Mouse (Mus musculus): ENCODE results near the gene Plcb4.
A peak's percentile ranks its signal among the peaks of the same experiment; 100 is the strongest.

Plcb4 gene

DNA sequence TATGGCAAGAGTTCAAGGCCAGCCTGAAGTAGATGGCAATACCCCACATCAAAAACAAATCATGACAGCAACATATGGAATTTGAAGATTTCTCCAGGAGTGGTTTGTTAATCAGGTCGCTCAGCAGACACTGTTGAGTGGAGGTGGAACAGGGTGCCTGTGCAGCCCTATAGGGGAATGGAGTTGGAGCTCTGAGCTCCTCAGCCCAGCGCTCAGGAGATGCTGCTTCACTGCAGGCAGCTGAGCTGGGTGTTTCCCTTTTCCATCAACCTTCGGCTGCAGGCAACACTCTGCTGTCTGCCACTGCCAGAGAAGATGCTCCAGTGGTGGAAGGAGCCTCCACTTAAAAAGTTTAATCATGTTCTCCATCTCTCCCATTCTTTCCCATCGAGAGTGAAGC, 149.5 kb downstream of the Plcb4 start:
- DNase-seq (ENCODE audit: low read depth, low spot score): no peak

GRCm38 (mm10) chr2:135810841-135811240, 152.0 kb downstream of the Plcb4 start:
- peak; percentile 33 for DNase-seq (ENCODE audit: low read depth, low spot score)

DNA sequence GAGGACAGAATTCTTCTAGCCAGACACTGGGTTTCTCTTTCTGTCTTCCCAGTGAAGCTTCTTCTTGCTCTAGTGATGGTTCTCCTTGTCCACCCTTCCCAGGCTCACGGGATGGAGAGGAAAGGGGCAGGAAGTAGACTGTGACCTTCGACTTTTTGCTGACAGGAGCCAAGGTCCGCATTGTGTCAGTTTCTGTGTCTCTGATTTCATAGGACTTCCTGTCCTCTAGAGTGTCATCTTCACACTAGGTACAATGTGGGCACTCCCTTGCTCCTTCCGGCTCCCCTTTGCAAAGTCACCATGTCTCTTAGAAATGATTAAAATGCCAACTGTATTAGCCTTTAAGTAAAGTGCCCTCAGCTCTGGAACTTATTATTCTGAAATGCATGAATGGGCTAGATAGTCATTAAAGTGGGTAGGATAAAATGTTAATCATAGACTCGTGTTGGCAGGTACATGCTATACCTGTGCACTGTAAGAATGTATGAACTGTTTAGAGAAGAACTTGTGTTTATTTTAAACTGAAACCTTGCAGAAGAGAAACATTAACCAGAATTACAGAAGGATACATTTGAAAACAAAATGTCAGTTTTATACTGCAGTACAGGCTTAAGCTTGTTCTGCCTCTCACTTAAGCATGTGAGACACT, 152.8 kb downstream of the Plcb4 start:
- no peak for DNase-seq (ENCODE audit: low read depth, low spot score)

GRCm38 (mm10) chr2:135812701-135813246, 154.0 kb downstream of the Plcb4 start:
- DNase-seq (ENCODE audit: low read depth, low spot score): no peak

- no peak for DNase-seq (ENCODE audit: low read depth, low spot score)
Measured at GRCm38 (mm10) chr2:135820691-135821090, 161.9 kb downstream of the Plcb4 start.

DNA sequence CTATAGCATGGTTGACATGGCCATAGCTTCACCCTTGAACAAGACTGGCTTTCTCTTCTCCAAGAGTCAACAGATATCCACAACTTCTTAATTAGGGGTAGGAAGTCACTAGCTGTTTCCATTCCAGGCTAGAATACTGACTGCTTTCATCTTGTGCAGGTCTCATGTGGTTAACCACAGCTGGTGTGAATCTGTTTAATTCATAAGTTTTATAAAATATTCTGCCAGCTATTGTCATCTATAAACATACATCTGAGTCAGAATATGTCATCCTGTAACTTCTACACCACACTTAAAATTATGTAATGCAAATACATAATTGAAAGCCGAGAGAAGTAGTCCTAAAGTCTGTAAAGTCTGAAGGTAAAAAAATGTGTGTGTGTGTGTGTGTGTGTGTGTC, 164.9 kb downstream of the Plcb4 start:
- DNase-seq (ENCODE audit: low read depth, low spot score): no peak

- no peak for DNase-seq (ENCODE audit: low read depth, low spot score)
Measured at GRCm38 (mm10) chr2:135824757-135825156, 165.9 kb downstream of the Plcb4 start.

DNA sequence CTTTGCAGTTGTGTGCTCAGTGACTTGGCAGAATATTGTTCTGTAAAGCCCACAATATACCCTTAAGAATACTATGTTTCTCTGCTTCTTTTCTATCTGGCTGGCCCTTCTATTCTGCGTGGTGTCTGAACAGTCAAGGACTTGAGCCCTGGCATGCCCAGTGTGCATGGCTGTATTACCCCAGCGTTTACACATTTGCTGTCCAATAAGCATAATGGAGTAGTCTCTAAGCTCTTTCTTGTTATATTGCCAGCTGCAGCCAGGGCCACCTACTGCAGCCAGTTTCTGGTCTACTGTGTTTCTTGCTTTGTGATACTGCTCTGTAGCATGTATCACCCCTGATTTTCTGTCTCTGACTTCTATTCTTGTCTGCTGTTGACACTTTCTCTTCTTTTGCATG, 166.8 kb downstream of the Plcb4 start:
- DNase-seq (ENCODE audit: low read depth, low spot score): no peak

GRCm38 (mm10) chr2:135826616-135827360, 168.0 kb downstream of the Plcb4 start:
- DNase-seq (ENCODE audit: low read depth, low spot score): no peak

DNA sequence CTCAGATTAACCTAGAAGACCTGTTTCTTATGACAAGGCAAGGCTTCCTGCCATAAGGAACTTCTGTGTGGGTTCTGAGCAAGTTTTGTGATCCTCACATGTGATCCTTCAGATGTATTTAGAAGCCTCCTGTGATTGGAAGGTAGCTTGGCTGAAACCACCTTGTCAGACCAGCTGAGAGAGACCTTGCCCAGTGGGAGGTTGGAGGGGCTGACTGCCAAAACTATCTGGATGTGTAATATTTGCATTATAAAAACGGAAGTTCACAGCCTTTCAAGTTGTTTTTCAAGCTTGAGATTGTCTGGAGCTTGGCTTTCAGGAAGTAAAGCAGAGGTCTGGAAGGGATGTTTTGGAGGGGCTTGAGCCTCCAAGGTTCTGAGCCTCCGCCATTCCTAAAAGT, 169.6 kb downstream of the Plcb4 start:
- DNase-seq (ENCODE audit: low read depth, low spot score): no peak

- DNase-seq (ENCODE audit: low read depth, low spot score): no peak
Measured at GRCm38 (mm10) chr2:135833743-135834142, 174.9 kb downstream of the Plcb4 start.

DNA sequence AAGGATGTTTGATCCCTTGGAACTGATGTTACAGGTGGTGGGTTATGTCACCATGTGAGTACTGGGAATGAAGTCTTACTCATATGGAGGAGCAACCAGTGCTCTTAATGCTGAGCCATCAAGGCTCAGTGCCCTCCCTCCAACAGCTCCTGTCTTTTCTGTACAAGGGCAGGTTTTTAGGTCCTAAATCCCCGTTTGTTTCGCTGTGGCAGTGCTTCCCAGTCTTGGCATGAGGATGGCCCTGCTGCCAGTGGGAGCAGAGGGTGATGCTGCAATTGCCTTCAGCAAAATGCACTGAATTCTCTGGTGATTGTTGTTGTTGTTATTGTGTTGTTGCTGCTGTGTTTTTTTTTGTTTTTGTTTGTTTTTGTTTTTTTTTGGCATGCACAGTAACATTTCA, 175.6 kb downstream of the Plcb4 start:
- DNase-seq (ENCODE audit: low read depth, low spot score): no peak

DNA sequence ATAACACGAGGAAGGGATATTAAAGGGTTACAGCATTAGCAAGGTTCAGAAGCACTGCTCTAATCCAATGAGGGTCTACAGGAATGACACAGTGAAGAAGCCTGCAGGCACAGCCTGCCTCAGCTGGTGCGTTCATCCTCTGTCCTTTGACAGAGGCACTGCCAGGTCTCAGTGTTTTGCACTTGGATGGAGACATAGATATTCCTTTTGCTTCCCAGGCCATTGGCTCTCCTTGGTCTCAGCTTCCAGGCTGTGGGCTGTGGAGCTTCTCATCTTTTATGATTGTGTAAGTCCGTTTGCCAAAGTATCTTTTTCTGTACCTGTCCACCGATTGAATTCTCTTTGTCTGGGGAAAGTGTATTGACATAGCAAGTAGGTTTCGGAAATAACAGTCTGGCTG, 177.1 kb downstream of the Plcb4 start:
- no peak for DNase-seq (ENCODE audit: low read depth, low spot score)

GRCm38 (mm10) chr2:135836426-135836825, 177.6 kb downstream of the Plcb4 start:
- DNase-seq (ENCODE audit: low read depth, low spot score): no peak

- no peak for DNase-seq (ENCODE audit: low read depth, low spot score)
Measured at GRCm38 (mm10) chr2:135837730-135838129, 178.9 kb downstream of the Plcb4 start.

GRCm38 (mm10) chr2:135838135-135838534, 179.3 kb downstream of the Plcb4 start:
- no peak for DNase-seq (ENCODE audit: low read depth, low spot score)

GRCm38 (mm10) chr2:135838651-135839286, 180.0 kb downstream of the Plcb4 start:
- DNase-seq (ENCODE audit: low read depth, low spot score): no peak

- DNase-seq (ENCODE audit: low read depth, low spot score): no peak
Measured at GRCm38 (mm10) chr2:135843721-135844120, 184.9 kb downstream of the Plcb4 start.

GRCm38 (mm10) chr2:135846903-135847302, 188.1 kb downstream of the Plcb4 start:
- DNase-seq (ENCODE audit: low read depth, low spot score): no peak

DNA sequence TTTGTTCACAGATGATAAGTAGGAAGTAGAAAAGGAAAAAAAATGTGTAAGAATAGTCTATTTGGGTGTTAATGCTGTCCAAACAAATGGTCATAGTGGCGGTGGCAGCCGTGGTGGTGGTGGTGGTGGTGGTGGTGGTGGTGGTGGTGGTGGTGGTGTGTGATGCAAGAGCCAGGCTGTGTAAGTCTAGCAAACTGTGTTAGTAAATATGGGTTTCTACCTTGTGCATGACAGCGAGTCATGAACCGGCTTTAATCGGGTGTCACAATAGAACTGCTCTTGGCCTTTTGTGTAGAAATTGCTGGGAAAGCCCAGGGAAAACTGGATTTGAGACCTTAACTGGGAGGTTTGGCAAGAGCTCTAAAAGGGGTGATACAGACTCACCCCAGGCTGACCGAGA, 188.9 kb downstream of the Plcb4 start:
- DNase-seq (ENCODE audit: low read depth, low spot score): no peak

DNA sequence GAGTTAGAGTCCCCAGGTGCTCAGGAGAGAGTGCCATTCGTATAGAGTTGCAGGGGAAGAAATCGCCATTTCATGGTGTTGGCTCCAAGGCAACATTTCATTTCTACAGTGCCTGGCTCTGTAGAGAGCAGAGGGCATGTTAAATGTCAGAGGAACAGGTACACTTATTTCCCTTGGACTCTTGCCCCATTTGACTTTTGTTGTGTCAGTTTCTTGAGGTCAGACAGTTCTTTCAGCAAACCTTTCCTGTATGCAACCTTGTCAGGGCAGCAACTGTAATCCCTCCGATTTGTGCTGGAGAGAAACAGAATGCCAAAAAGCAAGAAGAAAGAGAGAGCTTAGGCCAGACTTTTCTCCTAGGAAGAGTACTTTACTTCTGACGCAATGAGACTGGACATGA, 189.4 kb downstream of the Plcb4 start:
- DNase-seq (ENCODE audit: low read depth, low spot score): no peak

DNA sequence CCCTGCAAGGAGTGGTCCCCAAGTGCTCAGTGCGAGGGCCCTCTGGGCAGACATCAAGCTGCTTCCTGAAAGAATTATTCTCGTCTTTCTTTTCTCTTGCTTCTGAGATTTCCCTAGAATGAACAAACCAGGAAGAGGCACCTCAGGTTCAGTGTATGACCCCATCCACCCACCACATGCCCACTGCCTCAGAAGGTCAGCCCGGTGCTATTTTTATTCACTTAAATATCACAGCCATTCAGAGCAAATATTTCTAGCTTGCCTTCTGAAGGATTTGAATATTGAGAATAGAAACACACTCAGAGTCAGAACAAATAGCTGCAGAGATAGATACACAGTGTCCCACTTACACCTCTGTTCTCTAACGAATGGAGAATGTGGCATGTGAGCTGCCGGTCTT, 193.2 kb downstream of the Plcb4 start:
- no peak for DNase-seq (ENCODE audit: low read depth, low spot score)

- peak; percentile 23 for DNase-seq (ENCODE audit: low read depth, low spot score)
Measured at GRCm38 (mm10) chr2:135853085-135853484, 194.3 kb downstream of the Plcb4 start.

Data from skeletal muscle tissue, adult 2 months (tissue).